Mouse (Mus musculus) midbrain, postnatal 0 days (tissue): ENCODE data around the gene Rpl19. TPM values are rescaled to one million over a fixed set of nuclear protein-coding genes. Genes with fewer than 3 reads are reported as not detected.

Experiments
- ATAC-seq: fragments of 200-750 bp; cut with Nextera tagmentation; 2 replicates; pipeline ENCODE4 v1.8.0; 2017; ENCODE audit warnings: moderate number of reproducible peaks, mild to moderate bottlenecking, moderate TSS enrichment, moderate library complexity; ENCODE audit not compliant: low FRiP score
- DNase-seq: peaks from one replicate; pipeline ENCODE4 v3.0.0-alpha.2; 2015; ENCODE audit warnings: low spot score
- H3K27ac ChIP-seq: fragments of 300-500 bp; sonication (generic); 2 replicates; pipeline ENCODE4 v1.5.1; 2014; ENCODE audit warnings: low read depth, mild to moderate bottlenecking, low read length, mixed read lengths
- H3K27me3 ChIP-seq: fragments of 300-500 bp; sonication (generic); 2 replicates; pipeline ENCODE4 v1.6.1; 2014; ENCODE audit warnings: low read length, control low read depth, mixed read lengths; ENCODE audit not compliant: insufficient read depth
- H3K36me3 ChIP-seq: fragments of 300-500 bp; sonication (generic); 2 replicates; pipeline ENCODE4 v1.6.1; 2014; ENCODE audit warnings: low read length, control low read depth, mixed read lengths; ENCODE audit not compliant: insufficient read depth
- H3K4me1 ChIP-seq: fragments of 300-500 bp; sonication (generic); 2 replicates; pipeline ENCODE4 v1.6.1; 2014; ENCODE audit warnings: mild to moderate bottlenecking, control low read depth, antibody characterized with exemption, low read length, mixed read lengths; ENCODE audit not compliant: insufficient read depth
- H3K4me2 ChIP-seq: fragments of 300-500 bp; sonication (generic); 2 replicates; pipeline ENCODE4 v1.6.1; 2014; ENCODE audit warnings: low read depth, mild to moderate bottlenecking, low read length, mixed read lengths; ENCODE audit not compliant: poor library complexity, severe bottlenecking
- H3K4me3 ChIP-seq: fragments of 300-500 bp; sonication (generic); 2 replicates; pipeline ENCODE4 v1.5.1; 2014; ENCODE audit warnings: low read depth, mild to moderate bottlenecking, low read length, moderate library complexity
- H3K9ac ChIP-seq: fragments of 300-500 bp; sonication (generic); replicated peaks from 2 replicates; pipeline ENCODE4 v1.6.1; 2014; ENCODE audit warnings: mild to moderate bottlenecking, low read length, moderate library complexity, mixed read lengths; ENCODE audit not compliant: poor library complexity, severe bottlenecking
- H3K9me3 ChIP-seq: fragments of 300-500 bp; sonication (generic); 2 replicates; pipeline ENCODE4 v1.6.1; 2016; ENCODE audit warnings: low read length, control low read depth
- CTCF ChIP-seq: IDR thresholded peaks from 2 replicates; pipeline ENCODE4 v1.5.1; 2016; ENCODE audit warnings: antibody characterized with exemption, mild to moderate bottlenecking
- WGBS: fragments of 180-500 bp; shearing (Covaris S2); extraction: QIAGEN DNeasy Blood & Tissue Kit; methylation state at CpG from one replicate; pipeline ENCODE4 v1.1.7; 2014; 5-methylcytosine and 5-hydroxymethylcytosine counted together
- microRNA-seq: library from miRNA; unstranded; fragments of <30 nt; microRNA quantifications from one replicate; pipeline ENCODE4, GENCODE M21; 2016; ENCODE audit warnings: borderline number of aligned reads
- polyA plus RNA-seq: library from polyadenylated mRNA; unstranded; fragments of >200 nt; fragmentation: Nextera tagmentation; extraction: Ambion mirVana; gene quantifications from 2 replicates; pipeline ENCODE4 v1.2.1, GENCODE M21; 2015
- total RNA-seq: library from RNA; depleted of rRNA; stranded (reverse); fragments of >200 nt; gene quantifications from 2 replicates; pipeline ENCODE4 v1.2.3, GENCODE M21; 2014; rRNA removed

Gene Rpl19
- total and polyA plus RNA-seq, 2 experiments from 2014 or later: 591 to 686 TPM

GRCm38 (mm10) chr11:98061904-98062562, 35.5 kb downstream of the Rpl19 start:
- no peak overlapping the region for H3K9ac ChIP-seq
- no peaks in the 10 kb centered on the region for H3K4me1 ChIP-seq
- H3K9me3 ChIP-seq: no peaks in the 10 kb centered on the region
- WGBS: 64% methylated on average over 6 of the region's 6 CpGs
- H3K4me2 ChIP-seq: no peak overlapping the region
- DNase-seq (no peak), ATAC-seq (no peak)
- no peaks in the 10 kb centered on the region for H3K36me3 ChIP-seq
- no peak for TF ChIP-seq CTCF
- H3K4me3 ChIP-seq: no peak overlapping the region
- H3K27ac ChIP-seq: no peak overlapping the region
- H3K27me3 ChIP-seq: no peaks in the 10 kb centered on the region

- H3K9me3 ChIP-seq: no peaks in the 10 kb centered on the region
- no peak overlapping the region for H3K4me2 ChIP-seq
- H3K36me3 ChIP-seq: no peaks in the 10 kb centered on the region
- no peak overlapping the region for H3K9ac ChIP-seq
- ATAC-seq (no peak), DNase-seq (no peak)
- H3K4me1 ChIP-seq: no peaks in the 10 kb centered on the region
- H3K4me3 ChIP-seq: no peak overlapping the region
- H3K27me3 ChIP-seq: no peaks in the 10 kb centered on the region
- H3K27ac ChIP-seq: no peak overlapping the region
- 91% methylated on average over 12 of the region's 12 CpGs for WGBS
- TF ChIP-seq CTCF: no peak
Measured at GRCm38 (mm10) chr11:98066201-98066600, 39.7 kb downstream of the Rpl19 start.

- H3K9ac ChIP-seq: no peak overlapping the region
- no peaks in the 10 kb centered on the region for H3K9me3 ChIP-seq
- H3K4me2 ChIP-seq: no peak overlapping the region
- WGBS: 96% methylated on average over 21 of the region's 21 CpGs
- H3K27ac ChIP-seq: no peak overlapping the region
- no peaks in the 10 kb centered on the region for H3K27me3 ChIP-seq
- no peaks in the 10 kb centered on the region for H3K36me3 ChIP-seq
- ATAC-seq (no peak), DNase-seq (no peak)
- H3K4me1 ChIP-seq: no peaks in the 10 kb centered on the region
- no peak overlapping the region for H3K4me3 ChIP-seq
- no peak for TF ChIP-seq CTCF
Measured at GRCm38 (mm10) chr11:98067255-98067654, 40.7 kb downstream of the Rpl19 start.

- DNase-seq (no peak), ATAC-seq (no peak)
- Histone ChIP-seq H3K4me3 (no peak overlapping the region), H3K27ac (no peak overlapping the region), H3K4me1 (no peaks in the 10 kb centered on the region), H3K27me3 (no peaks in the 10 kb centered on the region), H3K4me2 (no peak overlapping the region), H3K36me3 (no peaks in the 10 kb centered on the region), H3K9me3 (no peaks in the 10 kb centered on the region), H3K9ac (no peak overlapping the region)
- 89% methylated on average over 4 of the region's 4 CpGs for WGBS
- TF ChIP-seq CTCF: no peak
Measured at GRCm38 (mm10) chr11:98073442-98073841, 46.9 kb downstream of the Rpl19 start.

GRCm38 (mm10) chr11:98075195-98075808, 48.8 kb downstream of the Rpl19 start:
- Histone ChIP-seq H3K4me2 (0 out of 2 replicates have a peak overlapping the region, but pooled peaks have one; percentile 22), H3K9ac (no peak overlapping the region), H3K4me3 (no peak overlapping the region), H3K27me3 (no peaks in the 10 kb centered on the region), H3K36me3 (no peaks in the 10 kb centered on the region), H3K4me1 (no peaks in the 10 kb centered on the region), H3K27ac (no peak overlapping the region), H3K9me3 (no peaks in the 10 kb centered on the region)
- TF ChIP-seq CTCF: peak; percentile 95
- DNase-seq (peak; percentile 89), ATAC-seq (peak; percentile 58; the same call in 1 of the 2 replicates)
- WGBS: 17% methylated on average over 13 of the region's 13 CpGs

- Histone ChIP-seq H3K4me3 (no peak overlapping the region), H3K27ac (no peak overlapping the region), H3K4me2 (no peak overlapping the region), H3K36me3 (no peaks in the 10 kb centered on the region), H3K27me3 (no peaks in the 10 kb centered on the region), H3K4me1 (no peaks in the 10 kb centered on the region), H3K9ac (no peak overlapping the region), H3K9me3 (no peaks in the 10 kb centered on the region)
- no peak for DNase-seq
- 85% methylated on average over 8 of the region's 8 CpGs for WGBS
- no peak for TF ChIP-seq CTCF
- no peak for ATAC-seq
Measured at GRCm38 (mm10) chr11:98077086-98077485, 50.6 kb downstream of the Rpl19 start.

Small RNA genes within 50 kb of the gene (microRNA-seq; reads per million reads assigned to microRNA genes)
- gene Gm27597: not detected

Other genes with a start within 250 kb of the Rpl19 start
- 177 and 224 TPM in 2 replicates for gene Rpl23, start 244.3 kb upstream of the Rpl19 start, total RNA-seq
- 308 and 329 TPM in 2 replicates for gene Rpl23, start 244.3 kb upstream of the Rpl19 start, polyA plus RNA-seq
- 206 and 216 TPM in 2 replicates for gene Lasp1, start 227.7 kb upstream of the Rpl19 start, total RNA-seq
- gene Lasp1, start 227.7 kb upstream of the Rpl19 start, polyA plus RNA-seq: 174 and 179 TPM in 2 replicates
- 37.7 and 43.6 TPM in 2 replicates for gene B230217C12Rik, start 185.9 kb upstream of the Rpl19 start, total RNA-seq
- gene B230217C12Rik, start 185.9 kb upstream of the Rpl19 start, polyA plus RNA-seq: 38.2 and 41.8 TPM in 2 replicates
- gene Fbxo47, start 142.6 kb upstream of the Rpl19 start, total RNA-seq: 0.38 and 0.80 TPM in 2 replicates
- 0.33 and 0.88 TPM in 2 replicates for gene Fbxo47, start 142.6 kb upstream of the Rpl19 start, polyA plus RNA-seq
- gene Plxdc1, start 40.3 kb upstream of the Rpl19 start, total RNA-seq: 2.4 and 3.1 TPM in 2 replicates
- 4.9 and 5.6 TPM in 2 replicates for gene Plxdc1, start 40.3 kb upstream of the Rpl19 start, polyA plus RNA-seq
- 1.1 and 2.9 TPM in 2 replicates for gene Arl5c, start 30.5 kb upstream of the Rpl19 start, total RNA-seq
- 2.9 and 4.5 TPM in 2 replicates for gene Arl5c, start 30.5 kb upstream of the Rpl19 start, polyA plus RNA-seq
- 89.1 and 96.4 TPM in 2 replicates for gene Cacnb1, start 3.7 kb upstream of the Rpl19 start, total RNA-seq
- gene Cacnb1, start 3.7 kb upstream of the Rpl19 start, polyA plus RNA-seq: 61.1 and 63.2 TPM in 2 replicates
- gene Stac2, start 26.8 kb downstream of the Rpl19 start, total RNA-seq: 4.4 and 8.3 TPM in 2 replicates
- 3.5 and 4.1 TPM in 2 replicates for gene Stac2, start 26.8 kb downstream of the Rpl19 start, polyA plus RNA-seq
- 24.0 and 25.7 TPM in 2 replicates for gene Fbxl20, start 123.7 kb downstream of the Rpl19 start, total RNA-seq
- gene Fbxl20, start 123.7 kb downstream of the Rpl19 start, polyA plus RNA-seq: 12.4 and 16.3 TPM in 2 replicates
- gene Med1, start 166.6 kb downstream of the Rpl19 start, total RNA-seq: 36.2 and 40.6 TPM in 2 replicates
- 46.0 and 49.9 TPM in 2 replicates for gene Med1, start 166.6 kb downstream of the Rpl19 start, polyA plus RNA-seq
- gene Cdk12, start 176.3 kb downstream of the Rpl19 start, total RNA-seq: 25.8 and 35.2 TPM in 2 replicates
- gene Cdk12, start 176.3 kb downstream of the Rpl19 start, polyA plus RNA-seq: 3.7 and 5.7 TPM in 2 replicates